Mouse (Mus musculus) midbrain, embryonic 13.5 days (tissue): ENCODE measurements around the gene Rab6a. TPM values are rescaled to one million over a fixed set of nuclear protein-coding genes. Genes with fewer than 3 reads are reported as not detected.
A peak's percentile ranks its signal among the peaks of the same experiment; 100 is the strongest.
"Not testable (repeated sequence)": the region's sequence is repeated elsewhere in the genome, so short reads cannot be mapped to it uniquely, and the experiment has no call there.

ENCODE experiments used
- ATAC-seq: fragments of 200-750 bp; cut with Nextera tagmentation; 2 replicates; pipeline ENCODE4 v1.8.0; 2017; ENCODE audit warnings: mild to moderate bottlenecking, moderate TSS enrichment, moderate library complexity
- H3K27ac ChIP-seq: fragments of 300-500 bp; sonication (generic); 2 replicates; pipeline ENCODE4 v1.5.1; 2015; ENCODE audit warnings: inconsistent platforms, mild to moderate bottlenecking, moderate library complexity
- H3K27me3 ChIP-seq: fragments of 300-500 bp; sonication (generic); 2 replicates; pipeline ENCODE4 v1.6.1; 2015; ENCODE audit warnings: mild to moderate bottlenecking, inconsistent platforms
- H3K36me3 ChIP-seq: fragments of 300-500 bp; sonication (generic); 2 replicates; pipeline ENCODE4 v1.6.1; 2015; ENCODE audit warnings: mild to moderate bottlenecking, inconsistent platforms
- H3K4me1 ChIP-seq: fragments of 300-500 bp; sonication (generic); replicated peaks from 2 replicates; pipeline ENCODE4 v1.6.1; 2015; ENCODE audit warnings: inconsistent platforms
- H3K4me2 ChIP-seq: fragments of 300-500 bp; sonication (generic); replicated peaks from 2 replicates; pipeline ENCODE4 v1.6.1; 2015; ENCODE audit warnings: moderate library complexity, mild to moderate bottlenecking, inconsistent platforms
- H3K4me3 ChIP-seq: fragments of 300-500 bp; sonication (generic); replicated peaks from 2 replicates; pipeline ENCODE4 v1.5.1; 2015; ENCODE audit warnings: mild to moderate bottlenecking, inconsistent platforms
- H3K9ac ChIP-seq: fragments of 300-500 bp; sonication (generic); replicated peaks from 2 replicates; pipeline ENCODE4 v1.6.1; 2015; ENCODE audit warnings: mild to moderate bottlenecking, inconsistent platforms
- H3K9me3 ChIP-seq: fragments of 300-500 bp; sonication (generic); 2 replicates; pipeline ENCODE4 v1.6.1; 2016; ENCODE audit warnings: mild to moderate bottlenecking, inconsistent platforms
- WGBS: fragments of 180-500 bp; shearing (Covaris S2); methylation state at CpG from one replicate; pipeline ENCODE4 v1.1.7; 2015; 5-methylcytosine and 5-hydroxymethylcytosine counted together
- polyA plus RNA-seq: library from polyadenylated mRNA; unstranded; fragments of >200 nt; fragmentation: Nextera tagmentation; extraction: Ambion mirVana; gene quantifications from 2 replicates; pipeline ENCODE4 v1.2.1, GENCODE M21; 2015

The Rab6a gene
- 197 and 199 TPM in 2 replicates for polyA plus RNA-seq

DNA sequence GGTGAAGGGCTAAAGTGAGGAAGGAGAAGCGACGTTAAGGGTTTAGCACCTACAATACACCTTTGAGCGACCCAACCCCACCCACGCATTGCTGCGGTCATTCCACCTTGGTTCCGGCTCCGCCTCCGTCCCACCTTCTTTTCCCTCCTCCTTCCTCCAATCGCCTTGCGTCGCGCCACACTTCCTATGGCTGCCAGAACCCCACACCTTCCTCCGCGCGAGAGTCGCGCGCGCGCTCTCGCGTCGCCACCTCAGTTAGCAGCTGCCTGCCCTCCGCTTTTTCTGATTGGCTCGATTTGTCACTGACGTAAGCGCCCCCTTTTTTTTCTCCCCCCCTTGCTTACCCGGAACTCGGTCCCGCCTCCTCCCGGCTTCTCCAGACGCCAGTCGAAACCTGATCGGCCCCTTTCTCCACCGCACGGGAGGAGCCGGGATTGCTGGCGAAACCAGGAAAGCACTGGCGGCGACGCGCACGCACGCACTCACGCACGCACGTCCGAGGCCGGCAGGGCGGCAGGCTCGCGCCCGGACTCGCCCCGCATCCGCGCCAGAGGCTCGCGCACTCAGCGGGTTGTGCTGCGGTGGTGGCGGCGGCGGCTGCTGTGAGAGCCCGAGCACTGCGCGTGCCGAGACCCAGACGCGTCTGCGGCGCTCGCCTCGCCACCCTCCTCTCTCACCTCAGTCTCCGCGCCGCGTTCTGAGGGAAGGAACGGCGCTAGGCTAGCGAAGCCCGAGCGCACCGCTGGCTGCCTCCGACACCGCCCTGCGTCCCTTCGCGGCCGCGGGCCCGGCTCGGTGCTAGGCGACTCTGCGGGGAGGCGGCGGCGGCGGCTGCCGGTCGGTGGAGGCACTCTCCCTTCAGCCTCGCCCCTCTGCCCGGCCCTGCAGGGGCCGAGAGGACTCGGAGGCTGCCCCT, at the start of gene Rab6a:
Rab6a (plus strand) TSS at position 197 of the 916 bp plus-strand sequence.
- H3K4me1 ChIP-seq = peaks cover 20% of the 10 kb centered on the region
- H3K27ac ChIP-seq = peak within 1 kb of the TSS; percentile 99
- H3K9ac ChIP-seq = peak within 1 kb of the TSS; percentile 100
- no peaks in the 10 kb centered on the region for H3K9me3 ChIP-seq
- peak within 1 kb of the TSS; percentile 99 for H3K4me3 ChIP-seq
- under 1% methylated on average over 105 of the region's 105 CpGs for WGBS
- peak; percentile 98 for ATAC-seq
- peaks cover 9% of the 10 kb centered on the region; the same call in 1 of the 2 replicates for H3K27me3 ChIP-seq
- H3K4me2 ChIP-seq = peak within 1 kb of the TSS; percentile 72
- no peaks in the 10 kb centered on the region for H3K36me3 ChIP-seq

DNA sequence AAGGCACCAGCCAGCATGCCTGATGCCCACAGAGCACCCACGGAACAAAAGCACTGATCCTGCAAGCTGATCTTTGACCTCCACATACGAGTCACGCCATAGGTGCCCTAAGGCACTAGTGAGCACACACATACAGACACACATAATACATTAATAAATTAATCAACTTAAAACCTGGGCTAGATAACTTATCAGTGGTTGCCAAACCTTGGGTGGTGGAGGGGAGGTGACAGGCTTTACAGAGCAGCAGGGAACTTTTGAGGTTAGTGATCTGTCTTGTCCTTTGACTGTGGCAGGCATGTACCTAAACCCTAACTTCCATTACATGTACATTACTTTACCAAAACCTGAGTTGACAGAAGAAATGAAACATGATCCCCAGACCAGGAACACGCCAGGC, 47.9 kb upstream of the Rab6a start:
- Histone ChIP-seq H3K9me3 (no peaks in the 10 kb centered on the region), H3K27ac (no peak overlapping the region), H3K4me3 (no peak overlapping the region), H3K36me3 (peaks cover 4% of the 10 kb centered on the region), H3K27me3 (no peaks in the 10 kb centered on the region), H3K4me1 (peaks cover 23% of the 10 kb centered on the region), H3K9ac (no peak overlapping the region), H3K4me2 (no peak overlapping the region)
- no peak for ATAC-seq
- WGBS = 84% methylated on average over 4 of the region's 4 CpGs

DNA sequence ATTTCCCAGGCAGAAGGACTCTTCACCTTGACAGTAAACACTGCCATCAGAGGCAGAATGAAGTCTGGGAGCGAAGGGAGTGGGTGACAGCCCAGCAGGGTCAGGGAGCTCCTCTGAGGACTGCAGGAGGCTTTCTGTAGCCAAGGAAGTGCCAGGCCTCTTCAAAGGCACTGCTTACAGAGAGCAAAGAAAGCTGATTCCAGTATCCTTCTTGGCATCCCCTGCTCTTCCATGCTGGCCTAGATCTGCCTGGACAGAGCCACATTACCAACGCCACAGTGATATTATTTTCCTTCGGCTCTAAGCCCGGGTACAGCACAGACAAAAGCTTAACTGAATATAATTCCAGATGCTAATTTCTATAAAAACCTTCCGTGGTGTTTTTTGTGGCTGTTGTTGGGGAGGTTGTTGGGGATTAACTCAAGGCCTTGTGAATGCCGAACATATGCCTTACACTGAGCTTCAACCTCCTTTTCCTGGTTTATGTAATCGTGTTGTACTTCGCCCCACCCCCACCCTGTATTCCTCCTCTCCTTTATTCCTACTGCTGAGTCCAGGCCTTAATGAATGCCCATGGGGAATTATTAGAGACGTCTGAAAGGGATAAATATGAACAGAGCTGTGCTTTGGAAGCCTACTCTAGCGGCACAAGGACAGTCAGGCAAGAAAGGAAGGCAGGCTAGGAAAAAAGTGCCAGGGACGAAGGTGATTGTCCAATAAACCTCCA, 45.2 kb upstream of the Rab6a start:
- Histone ChIP-seq H3K36me3 (peaks cover 12% of the 10 kb centered on the region), H3K27me3 (no peaks in the 10 kb centered on the region), H3K4me2 (no peak overlapping the region), H3K27ac (peak overlapping the region; percentile 83), H3K9me3 (no peaks in the 10 kb centered on the region), H3K4me1 (peaks cover 11% of the 10 kb centered on the region), H3K4me3 (no peak overlapping the region), H3K9ac (0 out of 2 replicates have a peak overlapping the region, but pooled peaks have one; percentile 25)
- WGBS = 52% methylated on average over 11 of the region's 11 CpGs
- peak; percentile 73 for ATAC-seq

DNA sequence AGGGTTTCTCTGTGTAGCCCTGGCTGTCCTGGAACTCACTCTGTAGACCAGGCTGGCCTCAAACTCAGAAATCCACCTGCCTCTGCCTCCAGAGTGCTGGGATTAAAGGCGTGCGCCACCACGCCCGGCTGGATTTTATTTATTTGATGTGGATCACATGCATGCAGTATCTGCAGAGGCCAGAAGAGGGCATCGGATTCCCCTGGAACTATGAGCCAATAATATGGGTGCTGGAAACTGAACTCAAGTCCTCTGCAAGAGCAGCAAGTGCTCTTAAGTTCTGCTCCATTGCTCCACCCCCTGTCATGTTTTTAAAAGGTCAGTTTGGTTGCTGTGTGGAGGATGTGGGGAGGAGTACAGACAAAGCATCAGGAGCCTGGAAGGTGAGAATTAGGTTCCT, 40.0 kb upstream of the Rab6a start:
- 75% methylated on average over 5 of the region's 5 CpGs for WGBS
- not testable (repeated sequence) for ATAC-seq, H3K4me1 ChIP-seq

DNA sequence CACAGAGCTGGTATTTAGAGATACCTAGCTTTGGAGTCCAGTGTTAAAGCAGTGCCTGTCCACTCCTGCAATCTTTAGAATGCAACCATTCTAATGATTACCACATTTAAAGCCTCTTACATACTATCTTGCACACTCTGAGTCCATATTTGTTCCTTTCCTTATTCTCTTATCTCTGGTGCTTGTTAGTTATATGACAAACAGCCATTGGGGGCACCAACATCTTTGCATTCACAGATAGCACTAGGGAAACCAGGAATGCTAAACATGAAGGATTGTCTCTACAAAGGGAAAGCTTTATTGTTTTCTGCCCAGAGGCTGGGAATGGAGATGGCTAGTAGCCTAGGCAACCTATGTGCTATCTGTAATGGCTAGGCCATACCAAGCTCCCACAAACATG, 37.3 kb upstream of the Rab6a start:
- H3K4me1 ChIP-seq = no peaks in the 10 kb centered on the region
- H3K9me3 ChIP-seq = no peaks in the 10 kb centered on the region
- no peak for ATAC-seq
- H3K27me3 ChIP-seq = no peaks in the 10 kb centered on the region
- peaks cover 17% of the 10 kb centered on the region for H3K36me3 ChIP-seq
- no peak overlapping the region for H3K4me2 ChIP-seq
- H3K4me3 ChIP-seq = no peak overlapping the region
- no peak overlapping the region for H3K27ac ChIP-seq
- no peak overlapping the region for H3K9ac ChIP-seq

More for the DNA sequence above, 40.0 kb upstream of the Rab6a start:
- H3K36me3 ChIP-seq = peaks cover 19% of the 10 kb centered on the region
- H3K9me3 ChIP-seq, H3K9ac ChIP-seq, H3K27me3 ChIP-seq, H3K4me3 ChIP-seq, H3K27ac ChIP-seq, H3K4me2 ChIP-seq: not testable (repeated sequence)

DNA sequence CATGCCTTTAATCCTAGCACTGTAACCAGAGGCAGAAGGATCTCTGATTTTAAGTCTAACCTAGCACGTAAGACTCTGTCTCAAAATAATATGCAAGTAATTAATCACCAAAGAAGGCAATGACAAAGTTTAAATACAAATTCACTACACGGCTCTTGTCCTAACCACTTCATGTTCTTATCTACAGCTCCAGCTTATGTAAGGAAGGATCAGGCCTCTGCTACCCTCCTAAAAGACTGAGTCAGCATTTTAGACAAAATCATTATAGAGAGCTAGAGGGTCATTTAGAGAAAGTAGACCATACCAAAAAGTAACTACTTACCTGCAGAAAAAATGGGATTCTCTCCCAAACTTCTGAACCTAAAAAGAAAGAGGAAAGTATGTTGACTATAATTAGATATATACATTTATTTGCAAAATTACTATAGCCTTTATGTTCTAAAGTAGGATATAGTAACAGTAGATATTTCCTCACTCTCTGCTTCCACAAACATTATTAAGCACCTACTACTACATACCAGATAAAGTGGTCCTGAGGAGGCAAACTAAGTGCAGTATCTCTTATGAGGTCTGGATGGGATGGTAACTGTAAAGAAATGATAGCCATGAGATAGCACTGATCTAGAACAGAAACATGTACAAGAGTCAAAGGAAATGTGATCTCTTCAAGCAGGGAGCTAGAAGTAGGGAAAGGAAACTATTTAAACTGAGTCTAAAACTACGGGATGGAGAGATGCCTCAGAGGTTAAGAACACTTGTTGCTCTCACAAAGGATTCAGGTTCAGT, 36.1 kb upstream of the Rab6a start:
- Histone ChIP-seq H3K4me2 (no peak overlapping the region), H3K9ac (no peak overlapping the region), H3K4me1 (no peaks in the 10 kb centered on the region), H3K9me3 (no peaks in the 10 kb centered on the region), H3K36me3 (peaks cover 15% of the 10 kb centered on the region), H3K4me3 (no peak overlapping the region), H3K27me3 (no peaks in the 10 kb centered on the region), H3K27ac (no peak overlapping the region)
- 88% methylated on average over 3 of the region's 3 CpGs for whole genome bisulfite sequencing
- ATAC-seq = no peak

DNA sequence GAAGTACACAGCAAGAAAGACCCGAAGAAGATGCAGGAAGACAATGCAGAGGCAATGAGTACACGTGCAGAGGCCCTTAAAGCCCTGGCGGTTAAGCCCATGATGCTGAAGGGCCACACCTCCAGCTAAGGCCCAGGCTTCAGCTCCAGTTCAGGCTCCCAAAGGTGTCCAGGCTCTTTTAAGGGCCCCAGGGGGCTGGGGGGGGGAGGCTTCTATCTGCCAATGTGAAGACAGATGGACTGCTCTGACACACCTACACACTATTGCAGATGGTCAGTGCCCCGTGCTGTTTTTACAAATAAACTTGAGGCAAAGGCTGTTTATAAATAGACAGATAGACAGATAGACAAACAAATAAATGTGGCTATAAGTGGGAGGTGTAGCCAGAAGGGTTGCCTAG, 35.1 kb upstream of the Rab6a start:
- Histone ChIP-seq H3K4me1 (no peaks in the 10 kb centered on the region), H3K9me3 (no peaks in the 10 kb centered on the region), H3K27me3 (no peaks in the 10 kb centered on the region), H3K27ac (no peak overlapping the region), H3K36me3 (peaks cover 15% of the 10 kb centered on the region), H3K9ac (no peak overlapping the region), H3K4me3 (no peak overlapping the region), H3K4me2 (no peak overlapping the region)
- 70% methylated on average over 4 of the region's 4 CpGs for WGBS
- no peak for ATAC-seq

DNA sequence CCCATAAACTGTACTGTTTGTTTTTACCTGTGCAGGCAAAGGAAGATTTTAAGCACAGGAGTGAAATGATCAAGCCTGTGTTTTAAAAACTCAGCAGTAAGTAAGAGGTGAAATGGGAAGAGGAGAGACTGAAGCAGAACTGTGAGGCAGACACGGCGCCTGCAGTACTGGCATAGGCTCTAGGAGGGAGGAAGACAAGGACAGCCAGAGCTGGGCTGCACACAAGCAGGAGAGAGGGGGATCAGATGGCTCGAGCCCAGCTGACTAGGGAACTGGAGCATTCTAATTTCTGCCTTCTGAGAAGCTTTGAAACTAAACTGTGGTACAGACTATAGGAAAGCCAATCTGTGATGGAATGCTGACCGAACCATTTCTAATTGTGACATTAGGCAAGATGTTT, 34.5 kb upstream of the Rab6a start:
- H3K9me3 ChIP-seq = no peaks in the 10 kb centered on the region
- WGBS = 88% methylated on average over 4 of the region's 4 CpGs

DNA sequence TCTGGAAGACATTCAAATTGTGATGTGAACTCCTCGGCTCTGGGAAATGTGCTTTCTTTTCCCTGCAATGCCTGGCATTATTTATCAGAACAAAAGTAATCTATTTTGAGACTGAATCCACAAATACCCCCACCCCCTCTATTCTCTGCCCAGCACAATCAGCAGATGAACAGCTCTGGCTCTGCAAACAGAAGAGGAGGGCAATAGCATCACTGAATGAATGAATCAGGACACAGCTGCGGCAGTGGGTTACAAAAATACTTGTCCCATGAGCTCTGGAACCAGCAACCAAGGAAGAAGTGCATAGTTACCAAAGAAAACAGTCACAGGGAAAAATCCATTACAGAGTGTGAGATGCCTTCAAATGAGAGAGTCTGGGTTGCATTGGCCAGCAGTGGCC, 28.4 kb upstream of the Rab6a start:
- Histone ChIP-seq H3K27ac (no peak overlapping the region), H3K9ac (no peak overlapping the region), H3K36me3 (peaks cover 3% of the 10 kb centered on the region; the same call in 1 of the 2 replicates), H3K27me3 (no peaks in the 10 kb centered on the region), H3K4me1 (peaks cover 10% of the 10 kb centered on the region), H3K4me2 (no peak overlapping the region), H3K9me3 (no peaks in the 10 kb centered on the region), H3K4me3 (no peak overlapping the region)
- ATAC-seq = no peak
- WGBS = 73% methylated on average over 2 of the region's 2 CpGs

More for the DNA sequence above, 34.5 kb upstream of the Rab6a start:
- Histone ChIP-seq H3K4me1 (no peaks in the 10 kb centered on the region), H3K36me3 (peaks cover 10% of the 10 kb centered on the region; the same call in 1 of the 2 replicates), H3K27ac (no peak overlapping the region), H3K4me3 (no peak overlapping the region), H3K9ac (no peak overlapping the region), H3K4me2 (no peak overlapping the region), H3K27me3 (no peaks in the 10 kb centered on the region)
- no peak for ATAC-seq

DNA sequence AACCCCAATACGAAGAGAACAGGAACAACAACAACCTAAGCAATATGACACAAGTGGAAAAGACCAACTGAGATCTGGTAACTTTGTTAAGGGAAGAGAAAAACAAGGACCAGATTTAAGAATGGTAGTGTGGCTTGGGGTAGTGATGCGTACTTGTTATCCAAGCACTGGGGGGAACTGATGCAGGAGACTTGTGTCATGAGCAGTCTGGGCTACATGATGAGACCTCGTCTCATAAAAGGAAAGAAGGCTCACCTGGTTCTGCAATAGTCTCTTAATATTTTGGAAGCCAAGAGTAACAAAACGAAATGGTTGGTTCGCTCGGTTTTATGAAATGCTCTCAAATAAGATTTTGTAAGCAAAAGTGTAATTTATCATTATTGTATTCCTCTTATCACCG, 25.0 kb upstream of the Rab6a start:
- peaks cover 10% of the 10 kb centered on the region for H3K4me1 ChIP-seq
- peak overlapping the region; percentile 64 for H3K4me2 ChIP-seq
- H3K9ac ChIP-seq = peak overlapping the region; percentile 77
- ATAC-seq = no peak
- H3K27ac ChIP-seq = peak overlapping the region; percentile 95
- H3K27me3 ChIP-seq = no peaks in the 10 kb centered on the region
- no peaks in the 10 kb centered on the region for H3K36me3 ChIP-seq
- WGBS = 36% methylated on average over 7 of the region's 7 CpGs
- H3K9me3 ChIP-seq = no peaks in the 10 kb centered on the region
- peak overlapping the region; percentile 54 for H3K4me3 ChIP-seq

DNA sequence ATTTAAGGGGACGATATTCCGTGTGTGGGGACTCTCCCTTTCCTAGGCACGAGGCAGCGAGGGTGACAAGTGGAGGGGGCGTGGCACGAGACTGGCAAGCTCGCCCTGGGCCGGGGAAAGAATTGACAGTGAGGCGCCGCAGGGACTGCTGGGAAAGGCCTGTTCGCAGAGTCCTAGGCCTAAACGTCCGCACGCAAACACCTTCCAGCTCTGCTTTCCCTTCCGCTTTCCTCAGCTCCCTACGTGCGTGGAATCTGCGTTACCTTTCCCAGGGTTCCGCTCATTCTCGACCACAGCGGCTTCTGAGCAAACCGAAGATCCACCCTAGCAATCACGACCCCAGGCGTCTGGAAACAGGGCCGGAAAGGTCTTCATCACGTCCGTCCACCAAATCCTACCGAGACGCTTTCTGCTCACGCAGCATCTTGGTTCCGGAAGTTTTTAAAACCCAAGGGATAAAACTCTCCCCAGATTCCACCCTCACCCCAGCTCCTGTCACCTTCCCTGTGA, 24.4 kb upstream of the Rab6a start:
- Histone ChIP-seq H3K9me3 (no peaks in the 10 kb centered on the region), H3K9ac (peak overlapping the region; percentile 77), H3K4me3 (peak overlapping the region; percentile 54), H3K4me1 (peaks cover 10% of the 10 kb centered on the region), H3K27me3 (no peaks in the 10 kb centered on the region), H3K4me2 (peak overlapping the region; percentile 64), H3K36me3 (no peaks in the 10 kb centered on the region), H3K27ac (peak overlapping the region; percentile 95)
- under 1% methylated on average over 31 of the region's 31 CpGs for WGBS
- ATAC-seq = peak; percentile 98
